26 mouse cellular contexts compared by ENCODE assay signal in genomic region chr12:5296422-5296821, GRCm38 (mm10).
DNase-seq lines count a peak whose midpoint lies in the region; ATAC-seq and TF ChIP-seq lines count a peak whose summit lies in the region.
"Had no signal": no experiment of that assay in that cellular context is flagged by ENCODE, and none has a peak within 500 bp of the region (broad histone marks: within the 10 kb centered on the region; RNA-seq: fewer than 3 reads in every experiment).

No protein-coding gene starts in this region.

- peak; percentile 55 for TF ChIP-seq CTCF in layer of hippocampus, adult 2 months (conservative IDR thresholded peaks at IDR 0.05)

- H3K4me2 ChIP-seq in forebrain, embryonic 13.5 days = no peak overlapping the region
- no peak overlapping the region for H3K4me2 ChIP-seq in forebrain, embryonic 11.5 days (ENCODE audit: low read depth, low read length, severe bottlenecking)
- H3K4me2 ChIP-seq: intestine, embryonic 15.5 days; liver, embryonic 15.5 days; lung, embryonic 14.5 days had no signal

- H3K4me1 ChIP-seq in forebrain, embryonic 13.5 days = peaks cover 15% of the 10 kb centered on the region; the same call in 1 of the 2 replicates
- H3K4me1 ChIP-seq in forebrain, embryonic 11.5 days (replicated peaks; ENCODE audit: control insufficient read depth, insufficient read depth, low read length) = no peaks in the 10 kb centered on the region
- H3K4me1 ChIP-seq: intestine, embryonic 15.5 days; liver, embryonic 15.5 days; midbrain, embryonic 10.5 days had no signal

- 0 out of 2 replicates have a peak, but pooled peaks have one; percentile 36 for ATAC-seq in forebrain, embryonic 13.5 days
- ATAC-seq in forebrain, embryonic 11.5 days (replicated peaks; ENCODE audit: low FRiP score) = no peak
- ATAC-seq: activated CD4-positive, CD25-positive, alpha-beta regulatory T cell, adult 4 months; hindbrain, embryonic 16.5 days; intestine, embryonic 15.5 days had no signal

- WGBS in forebrain, embryonic 13.5 days = 48% methylated on average over 7 of the region's 7 CpGs
- 85% methylated on average over 7 of the region's 7 CpGs for WGBS in forebrain, embryonic 11.5 days

- H3K27me3 ChIP-seq in forebrain, embryonic 13.5 days = no peaks in the 10 kb centered on the region
- H3K27me3 ChIP-seq in forebrain, embryonic 11.5 days (ENCODE audit: control insufficient read depth, insufficient read depth, low read length) = no peaks in the 10 kb centered on the region
- H3K27me3 ChIP-seq: intestine, embryonic 15.5 days; liver, embryonic 15.5 days had no signal

- H3K4me3 ChIP-seq in forebrain, embryonic 13.5 days = no peak overlapping the region
- H3K4me3 ChIP-seq in forebrain, embryonic 11.5 days (ENCODE audit: low read depth, low read length) = no peak overlapping the region
- no peak overlapping the region for H3K4me3 ChIP-seq in layer of hippocampus, adult 2 months
- H3K4me3 ChIP-seq: erythroblast, embryonic 14.5 days; hindbrain, embryonic 10.5 days; intestine, embryonic 15.5 days; liver, embryonic 15.5 days; midbrain, embryonic 10.5 days had no signal

- H3K9ac ChIP-seq in forebrain, embryonic 13.5 days = no peak overlapping the region
- no peak overlapping the region for H3K9ac ChIP-seq in forebrain, embryonic 11.5 days (ENCODE audit: low read length)
- H3K9ac ChIP-seq: intestine, embryonic 15.5 days; liver, embryonic 15.5 days; lung, embryonic 14.5 days had no signal

- H3K36me3 ChIP-seq in forebrain, embryonic 13.5 days (ENCODE audit: poor library complexity, severe bottlenecking) = no peaks in the 10 kb centered on the region
- no peaks in the 10 kb centered on the region for H3K36me3 ChIP-seq in forebrain, embryonic 11.5 days (ENCODE audit: control insufficient read depth, insufficient read depth, low read length)
- H3K36me3 ChIP-seq: hindbrain, embryonic 10.5 days; intestine, embryonic 15.5 days; liver, embryonic 15.5 days; midbrain, embryonic 10.5 days had no signal

- H3K27ac ChIP-seq in forebrain, embryonic 13.5 days = no peak overlapping the region
- no peak overlapping the region for H3K27ac ChIP-seq in forebrain, embryonic 11.5 days (ENCODE audit: low read depth, low read length)
- no peak overlapping the region for H3K27ac ChIP-seq in layer of hippocampus, adult 2 months
- H3K27ac ChIP-seq: hindbrain, embryonic 10.5 days; intestine, embryonic 15.5 days; liver, embryonic 15.5 days; midbrain, embryonic 10.5 days had no signal

- H3K9me3 ChIP-seq in forebrain, embryonic 13.5 days (replicated peaks) = no peaks in the 10 kb centered on the region
- no peaks in the 10 kb centered on the region for H3K9me3 ChIP-seq in forebrain, embryonic 11.5 days (ENCODE audit: control insufficient read depth, low read length)
- H3K9me3 ChIP-seq: hindbrain, embryonic 10.5 days; intestine, embryonic 15.5 days; liver, embryonic 15.5 days; midbrain, embryonic 10.5 days had no signal

- no peak for DNase-seq in forebrain, embryonic 11.5 days (ENCODE audit: low spot score)
- DNase-seq in layer of hippocampus, adult 2 months (ENCODE audit: low spot score in 2 of 2) = no peak
- no peak for DNase-seq in layer of hippocampus, adult 8-10 months (ENCODE audit: low spot score in 2 of 2)
- peak; percentile 52 for DNase-seq in retina, postnatal 1 day
- no peak for DNase-seq in retina, embryonic 14.5 days (ENCODE audit: low spot score)
- no peak for DNase-seq in right cerebral cortex, postnatal 4 days
- DNase-seq: adrenal gland, adult 2 months; adrenal gland, postnatal 36 days; B cell, adult 2 months; cerebellum, adult 11 months; gastrocnemius, postnatal 14 days; heart, postnatal 14 days; kidney, adult 2 months; kidney, postnatal 36 days; layer of hippocampus, postnatal 36 days; lung, embryonic 14.5 days; lung, postnatal 14 days; thymus, postnatal 4 days had no signal
